Mouse (Mus musculus): ENCODE measurements around the gene Xpo6.

DNA sequence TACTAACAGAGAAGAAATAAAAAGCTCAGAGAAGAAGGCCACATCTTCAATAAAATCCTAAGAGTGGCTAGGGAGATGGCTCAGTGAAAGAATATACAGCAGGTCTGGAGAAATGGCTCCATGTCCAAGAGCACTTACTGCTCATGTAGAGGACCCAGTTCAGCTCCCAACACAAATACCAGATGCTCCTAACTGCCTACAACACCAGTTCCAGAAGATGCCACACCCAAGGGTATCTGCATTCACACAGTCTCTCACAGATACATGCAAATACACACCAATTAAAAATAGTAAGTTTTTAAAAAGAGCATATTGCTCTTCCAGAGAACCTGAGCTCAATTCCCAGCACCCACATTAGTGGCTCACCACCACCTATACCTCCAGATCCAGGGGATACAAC lies 33.7 kb downstream of the Xpo6 start:
- TF ChIP-seq CTCF (IDR thresholded peaks at IDR 0.05; ENCODE audit: borderline replicate concordance, insufficient read depth, low read depth, low read length) (no peak), POLR2A (IDR thresholded peaks at IDR 0.05; ENCODE audit: borderline replicate concordance, insufficient read depth, low read length) (no peak)
